Mouse (Mus musculus) ES-E14 (cell line): ENCODE measurements around the gene Rffl.

Source experiments
- HCFC1 ChIP-seq: IDR thresholded peaks from 2 replicates; pipeline ENCODE4 v1.6.1; 2012; ENCODE audit warnings: low read length, inconsistent platforms, borderline replicate concordance; ENCODE audit not compliant: insufficient read depth
- ZC3H11A ChIP-seq: IDR thresholded peaks from 2 replicates; pipeline ENCODE4 v1.6.1; 2012; ENCODE audit warnings: low read depth, mild to moderate bottlenecking, inconsistent platforms, low read length, borderline replicate concordance
- ZNF384 ChIP-seq: IDR thresholded peaks from 2 replicates; pipeline ENCODE4 v1.6.1; 2012; ENCODE audit warnings: low read depth, low read length, inconsistent platforms

GRCm38 (mm10) chr11:82886559-82886958, 15.5 kb upstream of the Rffl start:
- peak; percentile 85 for TF ChIP-seq ZNF384
- TF ChIP-seq HCFC1: no peak
- no peak for TF ChIP-seq ZC3H11A
